Mouse (Mus musculus) MEL (cell line): ENCODE measurements at regions not wholly inside any gene's neighbourhood (a gene's known extent, or its start where the extent isn't known, plus 50 kb on each side); places are given as distances from the start of the nearest gene placed in this dataset.

ENCODE experiments used
- CHD2 ChIP-seq: IDR thresholded peaks from 2 replicates; pipeline ENCODE4 v1.6.1; 2011; ENCODE audit warnings: low read length, improper control_type of control experiment
- CTCF ChIP-seq, 3 experiments: IDR thresholded peaks in 2 of 3; conservative IDR thresholded peaks in 1 of 3; 2 replicates each; pipeline ENCODE4 v1.5.1; 2011 to 2012; ENCODE audit warnings: low read length in 3 of 3, low read depth in 2 of 3, mild to moderate bottlenecking in 2 of 3, improper control_type of control experiment in 1 of 3, inconsistent platforms in 1 of 3, mixed read lengths in 1 of 3, moderate library complexity in 1 of 3; ENCODE audit not compliant: control insufficient read depth in 1 of 3, insufficient read depth in 1 of 3, poor library complexity in 1 of 3, severe bottlenecking in 1 of 3
- EP300 ChIP-seq, 2 experiments: IDR thresholded peaks; 2 replicates each; pipeline ENCODE4 v1.6.1; 2011; ENCODE audit warnings: improper control_type of control experiment in 2 of 2, low read length in 2 of 2, low read depth in 1 of 2, mild to moderate bottlenecking in 1 of 2
- GABPA ChIP-seq: IDR thresholded peaks from 2 replicates; pipeline ENCODE4 v1.6.1; 2012; ENCODE audit warnings: low read depth, mild to moderate bottlenecking, inconsistent platforms, low read length, improper control_type of control experiment, moderate library complexity
- GATA1 ChIP-seq: IDR thresholded peaks from 2 replicates; pipeline ENCODE4 v1.6.1; 2011; ENCODE audit warnings: low read depth, low read length, improper control_type of control experiment
- HCFC1 ChIP-seq: IDR thresholded peaks from 2 replicates; pipeline ENCODE4 v1.6.1; 2012; ENCODE audit warnings: low read depth, mild to moderate bottlenecking, inconsistent platforms, low read length, improper control_type of control experiment, moderate library complexity
- JUND ChIP-seq: IDR thresholded peaks from 2 replicates; pipeline ENCODE4 v1.6.1; 2011; ENCODE audit warnings: low read depth, mild to moderate bottlenecking, improper control_type of control experiment, low read length
- MEF2A ChIP-seq: IDR thresholded peaks from 2 replicates; pipeline ENCODE4 v1.6.1; 2014; ENCODE audit warnings: low read depth, mild to moderate bottlenecking, inconsistent platforms, low read length, improper control_type of control experiment; ENCODE audit not compliant: poor library complexity, insufficient replicate concordance, severe bottlenecking; ENCODE audit errors: extremely low read depth
- POLR2AphosphoS5 ChIP-seq: IDR thresholded peaks from 2 replicates; pipeline ENCODE4 v1.6.1; 2012; ENCODE audit warnings: low read depth, borderline replicate concordance, mild to moderate bottlenecking, inconsistent platforms, low read length, moderate library complexity, mixed read lengths
- RAD21 ChIP-seq: IDR thresholded peaks from 2 replicates; pipeline ENCODE4 v1.6.1; 2011; ENCODE audit warnings: mild to moderate bottlenecking, low read depth, low read length, improper control_type of control experiment
- SMC3 ChIP-seq: IDR thresholded peaks from 2 replicates; pipeline ENCODE4 v1.6.1; 2011; ENCODE audit warnings: low read depth, low read length, improper control_type of control experiment
- ZC3H11A ChIP-seq: IDR thresholded peaks from 2 replicates; pipeline ENCODE4 v1.6.1; 2012; ENCODE audit warnings: low read depth, mild to moderate bottlenecking, inconsistent platforms, low read length, improper control_type of control experiment

DNA sequence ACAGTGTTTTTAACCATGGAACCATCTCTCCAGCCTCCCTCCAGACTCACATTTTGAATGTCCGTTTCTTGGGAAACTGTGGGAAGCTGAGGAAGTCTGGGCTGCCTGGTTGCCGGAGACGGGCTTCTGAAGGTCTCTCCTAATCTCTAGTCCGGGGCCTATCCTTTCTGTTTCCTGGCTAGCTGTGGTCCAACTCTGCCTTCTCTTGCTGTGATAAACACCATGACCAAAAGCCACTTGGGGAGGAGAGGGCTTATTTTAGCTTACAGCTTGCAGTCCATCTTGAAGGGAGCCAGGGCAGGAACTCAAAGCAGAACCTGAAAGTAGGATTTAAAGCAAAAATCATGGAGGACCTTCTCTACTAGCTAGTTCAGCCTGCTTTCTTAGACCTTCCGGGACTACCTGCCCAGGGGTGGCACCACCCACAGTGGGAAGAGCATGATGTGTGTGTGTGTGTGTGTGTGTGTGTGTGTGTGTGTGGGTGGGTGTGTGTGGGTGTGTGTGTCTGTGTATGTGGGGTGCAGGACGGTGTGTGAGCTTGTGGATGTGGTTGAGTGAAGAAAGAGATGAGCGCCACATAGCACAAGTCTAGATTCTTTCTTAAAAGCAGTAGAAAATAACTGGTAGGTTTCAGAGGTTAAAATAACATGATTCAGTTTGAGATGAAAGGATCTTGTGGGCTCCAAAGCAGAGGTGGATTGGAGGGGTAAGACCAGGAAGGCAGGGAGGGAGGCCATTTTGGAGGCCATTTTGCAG lies 73.5 kb upstream of the Rap1b start:
- TF ChIP-seq POLR2AphosphoS5, result no peak
- no peak for TF ChIP-seq JUND
- TF ChIP-seq CTCF (IDR thresholded peaks at IDR 0.05 in 2 of 3, conservative IDR thresholded peaks at IDR 0.05 in 1 of 3; ENCODE audit: control insufficient read depth in 1 of 3, insufficient read depth in 1 of 3, low read depth in 2 of 3, low read length in 3 of 3, poor library complexity in 1 of 3, severe bottlenecking in 1 of 3), result no peak
- TF ChIP-seq CHD2, result no peak
- TF ChIP-seq SMC3, result no peak
- TF ChIP-seq ZC3H11A, result no peak
- TF ChIP-seq HCFC1, result no peak
- TF ChIP-seq RAD21, result no peak
- no peak for TF ChIP-seq GATA1
- TF ChIP-seq EP300 (IDR thresholded peaks at IDR 0.05; ENCODE audit: low read depth in 1 of 2, low read length in 2 of 2), result no peak
- no peak for TF ChIP-seq MEF2A
- no peak for TF ChIP-seq GABPA
